Mouse (Mus musculus): Measurements from ENCODE around the gene Med22. TPM values are rescaled to one million over a fixed set of nuclear protein-coding genes. Genes with fewer than 3 reads are reported as not detected.

Med22 gene
- total and polyA plus RNA-seq, 3 experiments, result 20.7 to 26.0 (median 26.0) TPM

- Histone ChIP-seq H3K9ac (ENCODE audit: low read depth, low read length) (no peak overlapping the region; the same call in 1 of the 2 replicates), H3K79me2 (replicated peaks; ENCODE audit: control insufficient read depth, insufficient read depth, low read length) (peaks cover 5% of the 10 kb centered on the region), H3K27ac (no peak overlapping the region), H3K27me3 (ENCODE audit: control insufficient read depth, insufficient read depth, low read length) (no peaks in the 10 kb centered on the region), H3K4me1 (ENCODE audit: control insufficient read depth, insufficient read depth, low read length) (peaks cover 8% of the 10 kb centered on the region), H3K36me3 (ENCODE audit: control insufficient read depth, insufficient read depth, low read length) (peaks cover 7% of the 10 kb centered on the region), H3K4me3 (no peak overlapping the region)
- intact Hi-C loops (cut with DNase I), result loop anchor here (10.0 kb wide), 2 partner anchors 264 to 464 kb away; partner anchors contain the start of gene Sec16a
- WGBS, result 66% methylated on average over 18 of the region's 18 CpGs
- no peak for DNase-seq
- TF ChIP-seq EP300 (IDR thresholded peaks at IDR 0.05; ENCODE audit: insufficient read depth, low read depth, low read length), result no peak
- no peak for TF ChIP-seq CTCF (IDR thresholded peaks at IDR 0.05)
- TF ChIP-seq POLR2A (IDR thresholded peaks at IDR 0.05; ENCODE audit: insufficient read depth, low read depth, low read length), result no peak
These were observed 1.6 kb downstream of the Med22 start for GRCm38 (mm10) chr2:26908710-26909386.

GRCm38 (mm10) chr2:26907109-26907508, 3.4 kb downstream of the Med22 start:
- Histone ChIP-seq H3K79me2 (replicated peaks; ENCODE audit: control insufficient read depth, insufficient read depth, low read length) (peaks cover 5% of the 10 kb centered on the region), H3K36me3 (ENCODE audit: control insufficient read depth, insufficient read depth, low read length) (peaks cover 4% of the 10 kb centered on the region), H3K9ac (ENCODE audit: low read depth, low read length) (no peak overlapping the region), H3K4me3 (no peak overlapping the region), H3K4me1 (ENCODE audit: control insufficient read depth, insufficient read depth, low read length) (peaks cover 12% of the 10 kb centered on the region), H3K27me3 (ENCODE audit: control insufficient read depth, insufficient read depth, low read length) (no peaks in the 10 kb centered on the region), H3K27ac (no peak overlapping the region)
- WGBS, result 29% methylated on average over 4 of the region's 4 CpGs
- peak; percentile 77 for TF ChIP-seq CTCF (IDR thresholded peaks at IDR 0.05)
- TF ChIP-seq EP300 (IDR thresholded peaks at IDR 0.05; ENCODE audit: insufficient read depth, low read depth, low read length), result no peak
- intact Hi-C loops (cut with DNase I), result loop anchor here (10.0 kb wide), 2 partner anchors 262 to 462 kb away; partner anchors contain the start of gene Sec16a
- DNase-seq, result no peak

GRCm38 (mm10) chr2:26906431-26906830, 4.0 kb downstream of the Med22 start:
- H3K4me3 ChIP-seq, result no peak overlapping the region
- 97% methylated on average over 3 of the region's 3 CpGs for WGBS
- intact Hi-C loops (cut with DNase I), result loop anchor here (10.0 kb wide), 2 partner anchors 262 to 462 kb away; partner anchors contain the start of gene Sec16a
- no peak overlapping the region for H3K9ac ChIP-seq (ENCODE audit: low read depth, low read length)
- peaks cover 5% of the 10 kb centered on the region; the same call in 1 of the 2 replicates for H3K79me2 ChIP-seq (replicated peaks; ENCODE audit: control insufficient read depth, insufficient read depth, low read length)
- DNase-seq, result no peak
- H3K27ac ChIP-seq, result no peak overlapping the region
- no peaks in the 10 kb centered on the region for H3K36me3 ChIP-seq (ENCODE audit: control insufficient read depth, insufficient read depth, low read length)
- TF ChIP-seq CTCF (IDR thresholded peaks at IDR 0.05), result no peak
- TF ChIP-seq EP300 (IDR thresholded peaks at IDR 0.05; ENCODE audit: insufficient read depth, low read depth, low read length), result no peak
- TF ChIP-seq POLR2A (IDR thresholded peaks at IDR 0.05; ENCODE audit: insufficient read depth, low read depth, low read length), result no peak
- H3K27me3 ChIP-seq (ENCODE audit: control insufficient read depth, insufficient read depth, low read length), result no peaks in the 10 kb centered on the region
- H3K4me1 ChIP-seq (ENCODE audit: control insufficient read depth, insufficient read depth, low read length), result peaks cover 10% of the 10 kb centered on the region

- Histone ChIP-seq H3K4me1 (ENCODE audit: control insufficient read depth, insufficient read depth, low read length) (peaks cover 10% of the 10 kb centered on the region), H3K4me3 (no peak overlapping the region), H3K27ac (no peak overlapping the region), H3K36me3 (ENCODE audit: control insufficient read depth, insufficient read depth, low read length) (no peaks in the 10 kb centered on the region), H3K9ac (ENCODE audit: low read depth, low read length) (no peak overlapping the region), H3K79me2 (replicated peaks; ENCODE audit: control insufficient read depth, insufficient read depth, low read length) (peaks cover 2% of the 10 kb centered on the region; the same call in 1 of the 2 replicates), H3K27me3 (ENCODE audit: control insufficient read depth, insufficient read depth, low read length) (no peaks in the 10 kb centered on the region)
- WGBS, result 89% methylated on average over 2 of the region's 2 CpGs
- TF ChIP-seq CTCF (IDR thresholded peaks at IDR 0.05) (no peak), POLR2A (IDR thresholded peaks at IDR 0.05; ENCODE audit: insufficient read depth, low read depth, low read length) (no peak), EP300 (IDR thresholded peaks at IDR 0.05; ENCODE audit: insufficient read depth, low read depth, low read length) (no peak)
- no peak for DNase-seq
- intact Hi-C loops (cut with DNase I), result loop anchor here (10.0 kb wide), 2 partner anchors 261 to 461 kb away; partner anchors contain the start of gene Sec16a
These were observed 4.5 kb downstream of the Med22 start for GRCm38 (mm10) chr2:26905936-26906335.

- no peak for DNase-seq
- H3K27me3 ChIP-seq (ENCODE audit: control insufficient read depth, insufficient read depth, low read length), result no peaks in the 10 kb centered on the region
- TF ChIP-seq EP300 (IDR thresholded peaks at IDR 0.05; ENCODE audit: insufficient read depth, low read depth, low read length) (no peak), POLR2A (IDR thresholded peaks at IDR 0.05; ENCODE audit: insufficient read depth, low read depth, low read length) (no peak), CTCF (IDR thresholded peaks at IDR 0.05) (no peak)
- no peaks in the 10 kb centered on the region; the same call in 1 of the 2 replicates for H3K36me3 ChIP-seq (ENCODE audit: control insufficient read depth, insufficient read depth, low read length)
- peak overlapping the region; percentile 60 for H3K9ac ChIP-seq (ENCODE audit: low read depth, low read length)
- intact Hi-C loops (cut with DNase I), result loop anchor here (2.0 to 10.0 kb wide), 3 partner anchors 61 to 459 kb away; partner anchors contain the start of genes Rexo4 and Sec16a
- H3K4me3 ChIP-seq, result peak overlapping the region; percentile 75
- H3K27ac ChIP-seq, result peak overlapping the region; percentile 83
- H3K4me1 ChIP-seq (ENCODE audit: control insufficient read depth, insufficient read depth, low read length), result peaks cover 6% of the 10 kb centered on the region
- WGBS, result 6% methylated on average over 7 of the region's 7 CpGs
- no peaks in the 10 kb centered on the region; the same call in 1 of the 2 replicates for H3K79me2 ChIP-seq (replicated peaks; ENCODE audit: control insufficient read depth, insufficient read depth, low read length)
These were observed 7.2 kb downstream of the Med22 start for GRCm38 (mm10) chr2:26903311-26903710.
